Mouse (Mus musculus): ENCODE results near the gene Hist1h2ae.

Hist1h2ae gene

DNA sequence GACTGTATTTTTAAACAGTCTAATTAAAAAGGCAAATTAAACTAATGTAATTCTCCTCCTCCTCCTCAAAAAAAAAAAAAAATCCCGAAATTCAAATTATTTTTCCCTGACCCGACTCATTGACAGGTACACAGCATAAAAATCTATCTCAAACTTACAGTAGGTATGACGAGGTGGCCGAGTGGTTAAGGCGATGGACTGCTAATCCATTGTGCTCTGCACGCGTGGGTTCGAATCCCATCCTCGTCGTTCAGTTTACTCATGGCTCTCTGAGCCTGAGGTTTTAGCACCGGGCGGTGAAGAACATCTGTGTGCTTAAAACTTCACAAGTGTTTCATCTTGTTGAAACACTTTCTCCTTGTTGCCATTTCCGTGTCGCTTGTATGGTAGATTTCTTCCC is 49.3 kb downstream of the Hist1h2ae start:
- peak; percentile 87 to 92 for DNase-seq (ENCODE audit: low spot score in 2 of 2)

Measured in right cerebral cortex, adult 2 months (tissue).